Mouse (Mus musculus) brown adipose tissue, adult 24 weeks (tissue): ENCODE results near the gene Cnn2. TPM values are rescaled to one million over a fixed set of nuclear protein-coding genes. Genes with fewer than 3 reads are reported as not detected.

Experiments used
- H3K27ac ChIP-seq: fragments of 200-500 bp; replicated peaks from 2 replicates; pipeline ENCODE4 v1.5.1; 2012; ENCODE audit warnings: low read depth, mild to moderate bottlenecking, low read length
- H3K4me1 ChIP-seq: fragments of 200-500 bp; 2 replicates; pipeline ENCODE4 v1.6.1; 2012; ENCODE audit warnings: low read length, mixed read lengths; ENCODE audit not compliant: control insufficient read depth, insufficient read depth, insufficient read length
- H3K4me3 ChIP-seq: fragments of 200-500 bp; 2 replicates; pipeline ENCODE4 v1.5.1; 2012; ENCODE audit warnings: low read depth, mild to moderate bottlenecking, low read length, moderate library complexity; ENCODE audit not compliant: insufficient read depth
- polyA plus RNA-seq: library from polyadenylated mRNA; stranded (reverse); fragments of >200 nt; gene quantifications from 2 replicates; pipeline ENCODE4 v1.2.4, GENCODE M21; 2012; ENCODE audit not compliant: missing spikeins, insufficient read depth, insufficient read length

Gene Cnn2
- polyA plus RNA-seq, 1 experiment, result 6.4 TPM

- Histone ChIP-seq H3K4me1 (no peaks in the 10 kb centered on the region), H3K4me3 (peak within 1 kb of the TSS; percentile 76), H3K27ac (no peak within 1 kb of the TSS; the same call in 1 of the 2 replicates)
Measured at GRCm38 (mm10) chr10:79959847-79960601, 28.4 kb upstream of the Cnn2 start, which contains the start of gene Wdr18. Wdr18 (plus strand) TSS chr10:79960152.

- H3K27ac ChIP-seq, result no peak overlapping the region
- peak overlapping the region; percentile 76 for H3K4me3 ChIP-seq
Measured at GRCm38 (mm10) chr10:79960671-79961294, 27.6 kb upstream of the Cnn2 start.

GRCm38 (mm10) chr10:79964727-79965126, 23.7 kb upstream of the Cnn2 start:
- no peak overlapping the region for H3K4me3 ChIP-seq
- H3K27ac ChIP-seq, result no peak overlapping the region
- no peaks in the 10 kb centered on the region for H3K4me1 ChIP-seq

More at GRCm38 (mm10) chr10:79960671-79961294, 27.6 kb upstream of the Cnn2 start:
- H3K4me1 ChIP-seq, result no peaks in the 10 kb centered on the region

GRCm38 (mm10) chr10:79965325-79965724, 23.1 kb upstream of the Cnn2 start:
- no peaks in the 10 kb centered on the region for H3K4me1 ChIP-seq

GRCm38 (mm10) chr10:79966886-79967400, 21.4 kb upstream of the Cnn2 start:
- Histone ChIP-seq H3K4me3 (no peak overlapping the region), H3K4me1 (no peaks in the 10 kb centered on the region), H3K27ac (no peak overlapping the region)

More at GRCm38 (mm10) chr10:79965325-79965724, 23.1 kb upstream of the Cnn2 start:
- Histone ChIP-seq H3K27ac (no peak overlapping the region), H3K4me3 (no peak overlapping the region)

GRCm38 (mm10) chr10:79968181-79968580, 20.2 kb upstream of the Cnn2 start:
- Histone ChIP-seq H3K4me1 (no peaks in the 10 kb centered on the region), H3K4me3 (no peak overlapping the region), H3K27ac (no peak overlapping the region)

- no peak overlapping the region for H3K4me3 ChIP-seq
- H3K27ac ChIP-seq, result no peak overlapping the region
- H3K4me1 ChIP-seq, result no peaks in the 10 kb centered on the region
Measured at GRCm38 (mm10) chr10:79969124-79969568, 19.2 kb upstream of the Cnn2 start.

GRCm38 (mm10) chr10:79970415-79971182, 17.8 kb upstream of the Cnn2 start, which contains the start of gene Grin3b:
Grin3b (plus strand) TSS chr10:79970715.
- Histone ChIP-seq H3K27ac (no peak within 1 kb of the TSS), H3K4me3 (no peak within 1 kb of the TSS), H3K4me1 (no peaks in the 10 kb centered on the region)

- no peak overlapping the region for H3K27ac ChIP-seq
- H3K4me1 ChIP-seq, result no peaks in the 10 kb centered on the region
- H3K4me3 ChIP-seq, result no peak overlapping the region
Measured at GRCm38 (mm10) chr10:79971183-79971497, 17.2 kb upstream of the Cnn2 start.

- Histone ChIP-seq H3K4me3 (no peak overlapping the region), H3K27ac (no peak overlapping the region), H3K4me1 (no peaks in the 10 kb centered on the region)
Measured at GRCm38 (mm10) chr10:79972831-79973230, 15.6 kb upstream of the Cnn2 start.

GRCm38 (mm10) chr10:79974087-79974486, 14.3 kb upstream of the Cnn2 start:
- no peak overlapping the region for H3K4me3 ChIP-seq
- H3K27ac ChIP-seq, result no peak overlapping the region
- no peaks in the 10 kb centered on the region for H3K4me1 ChIP-seq

GRCm38 (mm10) chr10:79974668-79975067, 13.7 kb upstream of the Cnn2 start:
- Histone ChIP-seq H3K27ac (no peak overlapping the region), H3K4me1 (peaks cover under 1% of the 10 kb centered on the region; the same call in 1 of the 2 replicates), H3K4me3 (no peak overlapping the region)

GRCm38 (mm10) chr10:79976071-79976721, 12.2 kb upstream of the Cnn2 start:
- Histone ChIP-seq H3K4me1 (peaks cover 5% of the 10 kb centered on the region), H3K27ac (no peak overlapping the region), H3K4me3 (no peak overlapping the region)

GRCm38 (mm10) chr10:79976722-79977107, 11.7 kb upstream of the Cnn2 start:
- Histone ChIP-seq H3K4me1 (peaks cover 10% of the 10 kb centered on the region), H3K4me3 (no peak overlapping the region), H3K27ac (no peak overlapping the region)

GRCm38 (mm10) chr10:79977324-79977723, 11.1 kb upstream of the Cnn2 start:
- H3K4me1 ChIP-seq, result peaks cover 12% of the 10 kb centered on the region
- no peak overlapping the region for H3K4me3 ChIP-seq
- no peak overlapping the region for H3K27ac ChIP-seq
